Mouse (Mus musculus): ENCODE data around the gene Snx22.
A peak's percentile ranks its signal among the peaks of the same experiment; 100 is the strongest.

The Snx22 gene

DNA sequence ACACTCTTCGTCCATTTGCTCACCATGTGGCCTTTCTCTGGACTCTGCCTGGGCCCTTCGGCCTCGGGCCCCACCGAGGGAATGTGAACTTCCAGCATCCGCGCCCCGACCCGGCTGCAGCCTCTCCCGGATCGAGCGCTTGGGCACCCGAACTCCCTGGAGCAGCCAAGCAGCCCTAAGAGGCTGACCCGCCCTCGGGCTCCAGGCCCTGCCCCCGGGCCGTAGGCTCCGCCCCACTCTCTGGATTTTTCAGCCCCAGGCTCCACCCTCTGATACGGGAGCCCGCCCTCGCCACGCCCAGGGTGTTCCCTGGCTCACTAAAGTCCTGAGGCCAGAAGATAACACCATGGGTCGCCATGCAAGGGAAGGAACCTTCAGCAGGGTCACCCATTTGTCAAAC lies at the start of gene Snx22:
Snx22 (minus strand) TSS at position 137 of the 400 bp plus-strand sequence.
- peak; percentile 90 for DNase-seq (ENCODE audit: low spot score)

DNA sequence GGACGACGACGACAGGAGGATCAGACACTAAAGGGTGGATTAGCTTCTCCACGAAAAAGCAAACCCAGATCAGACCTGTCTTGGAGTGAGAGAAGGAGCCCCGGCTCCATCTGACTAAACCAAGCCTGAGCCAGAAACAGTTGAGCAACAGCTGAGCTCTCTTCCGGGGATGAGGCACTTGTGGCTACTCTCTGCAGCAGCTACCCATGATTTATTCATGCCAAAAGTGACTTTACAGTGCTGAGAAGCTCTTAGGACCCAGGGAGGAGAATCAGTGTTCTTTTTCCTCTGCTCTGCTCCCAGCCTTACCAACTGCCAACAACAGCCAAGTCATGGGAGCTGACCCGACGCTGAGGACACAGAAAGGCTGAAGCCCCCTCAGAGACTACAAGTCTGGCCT lies 47.4 kb upstream of the Snx22 start:
- no peak for DNase-seq (ENCODE audit: low spot score)

DNA sequence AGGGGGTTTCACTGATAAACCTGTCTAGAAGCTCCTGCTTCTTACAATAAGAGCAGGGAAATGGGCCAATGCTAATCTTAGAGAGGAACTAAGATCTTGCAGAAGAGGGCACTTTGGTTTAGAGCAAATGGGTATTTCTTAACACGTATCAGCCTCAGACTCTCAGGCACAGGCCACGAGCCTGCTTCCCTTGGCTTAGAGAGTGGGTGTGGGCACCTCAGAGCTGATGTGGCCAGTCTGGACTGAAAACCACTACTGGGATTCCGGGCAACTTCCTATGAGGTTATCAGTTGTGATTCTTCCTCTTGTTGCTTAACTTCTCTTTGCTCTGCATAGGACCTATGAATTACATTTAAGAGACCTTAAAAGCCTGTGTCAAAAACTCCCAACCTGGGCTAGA lies 44.8 kb upstream of the Snx22 start:
- peak; percentile 49 for DNase-seq (ENCODE audit: low spot score)

DNA sequence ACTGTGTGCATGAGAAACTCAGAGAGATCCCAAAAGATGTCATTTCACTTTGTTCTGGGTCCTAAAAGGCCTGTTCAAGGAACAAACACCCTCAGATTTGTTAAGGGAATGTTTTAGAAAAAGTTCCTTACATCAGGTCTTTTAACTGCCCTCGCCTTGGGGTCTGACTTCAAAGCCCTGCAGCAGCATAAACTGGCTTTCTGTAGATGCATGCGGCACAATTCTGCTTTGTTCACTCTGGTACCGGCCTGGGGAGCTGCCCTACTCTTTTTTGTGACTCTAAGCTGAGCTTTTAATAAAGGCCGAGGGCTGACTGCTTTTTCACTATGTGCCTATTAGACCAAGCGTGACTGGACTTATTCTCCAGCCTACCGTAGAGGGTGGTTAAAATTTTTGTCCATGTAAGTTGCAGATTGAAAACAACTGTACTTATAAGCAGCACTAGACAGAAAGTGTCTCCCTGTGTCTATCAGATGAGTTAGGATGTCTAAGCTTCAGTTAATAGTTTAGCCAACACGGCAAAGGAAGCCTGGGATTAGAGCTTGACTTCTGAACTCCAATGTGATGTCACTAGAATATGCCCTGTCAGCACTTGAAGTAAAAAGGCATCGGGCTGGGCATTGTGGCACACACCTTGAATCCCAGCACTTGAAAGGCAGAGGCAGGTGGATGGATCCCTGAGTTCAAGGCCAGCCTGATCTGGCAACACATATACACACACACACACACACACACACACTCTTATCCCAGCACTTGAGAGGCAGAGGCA lies 41.3 kb upstream of the Snx22 start:
- DNase-seq (ENCODE audit: low spot score): no peak

DNA sequence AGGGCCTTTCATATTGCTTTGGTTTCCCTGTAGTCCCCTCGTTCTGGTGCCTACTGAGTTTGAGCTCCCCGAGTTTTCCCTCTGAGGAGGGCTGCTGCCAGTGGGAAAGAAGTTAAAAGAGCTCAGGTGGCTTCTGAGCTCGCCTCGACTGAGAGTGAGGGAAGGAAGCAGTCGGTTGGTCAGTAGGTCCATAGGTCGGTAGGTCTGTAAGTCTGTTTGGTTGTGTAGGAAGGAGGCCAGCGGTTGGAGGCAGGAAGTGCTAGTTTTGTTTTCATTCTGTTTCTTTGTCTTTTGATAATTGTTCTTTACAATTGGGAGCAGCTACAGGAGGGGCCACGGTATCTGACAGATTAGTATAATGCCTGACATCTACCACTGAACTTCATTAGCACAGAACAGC lies 40.6 kb upstream of the Snx22 start:
- DNase-seq (ENCODE audit: low spot score): no peak

DNA sequence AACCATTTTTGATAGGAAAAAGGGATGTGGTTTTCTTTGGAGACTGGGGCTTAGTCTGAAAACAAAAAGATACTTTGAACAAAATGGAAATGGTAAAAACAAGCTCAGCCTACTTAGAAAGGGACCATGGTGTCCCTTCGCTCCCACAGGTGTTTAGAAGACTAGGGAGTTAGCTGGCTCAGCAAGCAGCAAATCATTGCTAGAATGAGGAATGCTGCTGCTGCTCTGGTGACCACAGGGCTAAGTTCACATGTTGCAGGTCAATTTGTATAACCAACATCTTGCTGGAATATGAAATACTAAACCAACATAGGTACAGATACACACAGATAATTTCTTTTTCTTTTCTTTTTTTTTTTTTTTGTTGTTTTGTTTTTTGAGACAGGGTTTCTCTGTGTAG lies 40.1 kb upstream of the Snx22 start:
- no peak for DNase-seq (ENCODE audit: low spot score)

DNA sequence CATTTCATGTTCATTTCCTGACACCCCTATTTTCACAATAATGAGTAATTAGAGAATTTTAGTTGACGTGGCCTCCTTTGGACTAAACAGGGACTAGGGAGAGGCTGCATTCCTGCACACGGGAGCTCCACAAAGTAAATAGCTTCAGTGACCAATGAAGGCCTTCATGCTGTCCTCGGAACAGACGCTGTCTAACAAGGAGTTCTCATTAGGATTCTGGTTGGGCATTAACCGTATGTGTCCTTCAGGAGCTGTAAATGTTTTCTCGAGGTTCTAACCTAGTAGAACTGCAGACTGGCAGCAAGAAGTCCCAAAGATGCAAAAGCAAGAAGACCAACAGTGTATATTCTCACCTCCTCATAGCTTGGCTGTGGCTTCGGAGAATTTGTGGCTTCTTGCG lies 35.6 kb upstream of the Snx22 start:
- no peak for DNase-seq (ENCODE audit: low spot score)

DNA sequence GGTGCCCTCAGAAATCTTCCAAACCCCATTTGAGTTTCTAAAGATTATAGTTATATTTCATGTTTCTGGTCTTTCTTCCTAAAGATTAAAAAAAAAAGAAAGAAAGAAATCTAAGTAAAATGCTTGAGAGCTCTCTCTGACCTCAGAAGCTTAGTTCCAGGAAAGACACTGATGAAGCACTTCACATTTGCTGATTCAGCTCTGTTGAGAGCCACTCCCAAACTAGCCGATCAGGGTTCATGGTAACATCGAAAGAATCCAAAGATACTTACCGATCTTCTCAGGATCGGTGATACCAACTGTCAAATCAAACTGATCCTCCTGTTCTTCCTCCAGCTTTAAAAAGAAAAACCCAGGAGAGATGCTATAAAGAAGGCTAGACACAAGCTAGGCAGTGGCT lies 35.1 kb upstream of the Snx22 start:
- DNase-seq (ENCODE audit: low spot score): no peak

DNA sequence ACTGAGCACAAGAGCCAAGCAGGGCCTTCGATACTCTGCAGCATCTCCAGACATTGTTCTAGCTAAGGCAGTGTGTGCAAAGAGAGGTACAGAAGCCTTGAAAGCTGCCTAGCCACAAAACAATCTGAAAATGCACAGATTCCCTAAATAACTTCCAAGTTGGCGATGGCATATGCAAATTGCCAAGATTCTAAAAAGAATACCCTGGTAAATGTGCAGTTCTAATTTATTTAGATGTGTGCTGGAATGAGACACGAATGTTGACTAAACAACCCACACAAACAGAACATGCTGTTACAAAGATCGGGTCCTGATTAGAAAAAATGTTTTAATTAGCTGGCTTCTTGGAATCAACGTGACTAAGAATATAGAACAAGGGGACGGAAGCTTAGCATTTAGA lies 33.1 kb upstream of the Snx22 start:
- no peak for DNase-seq (ENCODE audit: low spot score)

DNA sequence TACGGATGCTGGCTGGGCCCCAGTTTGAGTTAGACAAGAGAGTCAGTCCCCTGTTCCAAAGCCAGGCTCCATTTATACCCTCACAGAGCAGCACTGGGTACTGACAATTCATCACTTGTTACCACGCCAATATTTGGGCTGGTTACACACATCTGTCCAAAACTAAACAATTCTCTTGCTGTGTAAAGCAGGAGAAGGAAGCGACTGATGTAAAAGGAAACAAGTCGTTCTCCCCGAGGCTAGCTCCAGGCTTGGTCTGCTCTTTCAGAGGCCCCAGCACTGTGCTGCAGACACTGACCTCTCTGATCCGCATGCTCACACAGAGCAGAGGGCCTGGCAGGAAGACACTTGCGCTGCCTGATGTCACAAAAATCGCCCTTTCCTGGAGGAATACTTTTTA lies 32.1 kb upstream of the Snx22 start:
- no peak for DNase-seq (ENCODE audit: low spot score)

DNA sequence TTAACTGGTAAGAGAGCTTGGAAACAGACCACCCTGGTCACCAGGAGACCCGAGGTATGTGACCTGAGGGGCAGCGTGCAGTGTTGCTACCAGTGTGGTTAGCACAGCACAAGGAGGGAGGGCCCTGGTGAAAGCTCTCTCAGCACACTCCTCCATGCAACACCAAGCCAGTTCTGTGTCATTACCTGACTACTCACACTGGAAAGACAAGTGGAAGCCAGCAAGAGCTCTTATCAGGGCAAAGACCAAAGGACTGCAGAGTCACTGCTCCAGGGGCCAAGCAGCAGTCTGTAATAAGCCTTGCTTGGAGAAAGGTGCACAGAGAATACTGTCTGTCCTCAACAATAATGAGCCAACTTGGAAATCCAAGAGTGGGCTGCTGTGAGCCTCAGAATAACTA lies 23.1 kb upstream of the Snx22 start:
- peak; percentile 50 for DNase-seq (ENCODE audit: low spot score)

DNA sequence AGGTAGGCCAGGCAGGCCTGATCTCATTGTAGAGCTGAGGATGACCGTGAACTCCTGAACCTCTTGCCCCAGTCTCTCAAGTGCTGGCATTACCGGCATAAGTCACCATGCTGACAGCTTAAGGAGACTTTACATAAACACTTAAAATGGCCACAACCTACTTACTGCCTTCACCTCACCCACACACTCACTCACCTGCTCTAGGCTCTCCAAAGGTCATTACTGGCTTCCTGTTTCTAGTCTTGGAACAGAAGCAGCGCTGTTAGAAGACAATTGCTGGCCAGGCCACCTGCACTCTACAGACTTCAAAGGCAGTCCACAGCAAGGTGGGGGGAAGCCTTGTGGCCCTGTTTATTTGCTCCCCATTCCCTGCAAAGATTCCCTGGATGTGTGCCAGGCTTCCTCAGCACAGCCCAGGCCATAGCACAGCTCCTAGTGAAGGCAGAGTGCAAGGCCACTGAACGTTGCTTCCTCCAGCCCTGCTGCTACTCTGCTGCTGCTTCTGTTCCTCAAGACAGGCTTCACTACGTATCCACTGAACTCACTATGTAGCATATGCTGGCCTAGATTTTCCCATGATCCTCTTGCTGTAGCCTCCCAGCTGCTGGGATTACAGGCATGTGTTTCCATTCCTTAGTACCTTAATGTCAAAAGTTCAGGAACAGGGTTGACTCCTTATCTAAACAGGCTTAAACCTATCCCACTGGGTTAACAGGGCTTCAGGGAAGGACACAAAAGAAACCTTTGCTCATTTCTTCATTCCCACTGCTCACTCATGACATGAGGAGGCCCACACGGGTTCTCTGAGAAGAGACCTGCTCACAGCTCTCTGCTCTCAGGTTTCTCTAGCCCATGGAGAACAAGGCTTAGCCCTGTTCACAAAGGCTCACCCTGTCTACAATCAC lies 22.1 kb upstream of the Snx22 start:
- peak; percentile 74 for DNase-seq (ENCODE audit: low spot score)

DNA sequence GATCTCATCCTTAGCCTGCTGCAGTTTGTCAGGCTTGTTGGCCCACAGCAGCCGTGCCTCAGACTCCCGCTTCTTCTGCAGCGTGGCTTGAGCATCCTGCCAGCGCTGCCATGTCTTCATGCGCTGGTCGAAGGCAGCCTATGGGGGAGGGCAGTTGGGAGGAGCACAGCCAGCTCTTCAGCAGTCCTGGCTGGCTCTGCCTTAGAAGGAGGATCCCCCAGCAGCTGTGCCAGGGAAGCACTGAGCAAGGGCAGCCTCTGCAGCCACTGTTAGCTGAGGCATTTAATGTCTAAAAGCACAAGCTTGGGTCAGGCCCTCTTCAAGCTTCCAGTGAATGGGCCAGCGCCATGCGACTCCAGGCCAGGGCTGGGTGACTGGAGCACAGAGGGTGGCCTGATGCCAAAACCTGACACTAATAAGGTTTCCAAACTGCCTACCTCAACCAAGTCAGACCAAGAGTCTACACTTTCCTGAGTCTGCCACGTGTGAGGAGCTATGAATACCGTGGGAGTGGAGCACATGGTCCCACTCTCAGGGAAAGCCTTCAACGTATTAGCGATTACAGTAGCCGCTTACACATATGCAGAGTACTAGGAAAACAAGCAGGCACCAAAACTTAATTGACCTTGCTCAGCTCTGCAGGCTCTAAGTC lies 21.2 kb upstream of the Snx22 start:
- DNase-seq (ENCODE audit: low spot score): no peak

DNA sequence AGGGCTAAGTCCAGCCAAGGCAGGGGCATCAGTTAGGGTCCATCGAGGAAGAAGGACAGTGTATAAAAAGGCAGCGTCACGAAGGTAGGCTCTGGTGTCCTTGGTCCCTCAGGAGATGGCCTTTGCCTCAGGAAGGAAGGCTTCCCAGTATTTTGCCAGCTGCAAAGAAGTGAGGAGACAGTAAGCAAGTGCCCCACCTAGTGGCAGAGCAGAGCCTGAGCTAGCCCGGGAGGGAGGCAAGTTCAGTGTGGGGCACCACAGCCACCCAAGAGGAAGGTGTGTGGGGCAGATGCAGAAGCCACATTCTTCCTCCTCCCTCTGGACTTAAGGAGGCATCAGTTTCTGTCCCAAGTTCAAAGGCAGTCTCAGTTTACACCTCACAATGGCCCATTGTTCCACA lies 18.9 kb upstream of the Snx22 start:
- peak; percentile 65 for DNase-seq (ENCODE audit: low spot score)

DNA sequence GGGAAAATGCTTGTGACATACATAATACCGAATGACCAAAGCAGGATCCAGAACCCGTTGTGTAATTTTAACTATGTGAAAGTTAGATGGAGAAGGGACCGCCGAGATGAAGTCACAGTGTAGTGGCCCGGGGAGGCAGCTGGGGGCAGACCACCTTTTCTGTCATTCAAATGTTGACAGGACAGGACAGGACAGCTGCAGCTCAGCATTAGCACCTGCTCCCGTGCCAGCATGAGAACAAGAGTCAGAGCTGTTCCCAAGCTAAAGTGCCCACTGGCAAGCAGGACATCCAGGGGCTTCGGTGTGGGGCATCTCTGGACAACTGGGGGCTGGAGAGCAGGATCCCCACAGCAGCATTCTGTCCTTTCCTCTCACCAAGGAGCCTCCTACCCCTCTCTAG lies 17.5 kb upstream of the Snx22 start:
- no peak for DNase-seq (ENCODE audit: low spot score)

DNA sequence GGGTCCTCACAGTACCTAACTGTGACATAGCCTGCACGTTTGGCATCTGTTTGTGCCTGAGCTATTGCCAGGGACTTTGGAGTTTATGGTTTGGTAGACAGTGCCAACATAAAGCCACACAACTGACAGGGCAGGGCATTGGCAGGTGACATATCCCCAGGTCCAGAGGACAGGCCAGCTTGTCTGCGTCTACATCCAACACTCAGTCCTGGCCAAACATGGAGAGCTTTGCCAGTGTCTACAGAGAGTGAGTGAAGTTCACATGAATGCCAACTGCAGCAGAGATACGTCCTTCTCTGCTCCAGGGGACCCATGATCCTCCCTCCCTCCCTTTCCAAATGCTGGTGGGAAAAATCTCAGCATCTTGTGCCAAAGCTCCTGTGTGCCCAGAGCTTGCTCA lies 14.7 kb upstream of the Snx22 start:
- DNase-seq (ENCODE audit: low spot score): no peak

DNA sequence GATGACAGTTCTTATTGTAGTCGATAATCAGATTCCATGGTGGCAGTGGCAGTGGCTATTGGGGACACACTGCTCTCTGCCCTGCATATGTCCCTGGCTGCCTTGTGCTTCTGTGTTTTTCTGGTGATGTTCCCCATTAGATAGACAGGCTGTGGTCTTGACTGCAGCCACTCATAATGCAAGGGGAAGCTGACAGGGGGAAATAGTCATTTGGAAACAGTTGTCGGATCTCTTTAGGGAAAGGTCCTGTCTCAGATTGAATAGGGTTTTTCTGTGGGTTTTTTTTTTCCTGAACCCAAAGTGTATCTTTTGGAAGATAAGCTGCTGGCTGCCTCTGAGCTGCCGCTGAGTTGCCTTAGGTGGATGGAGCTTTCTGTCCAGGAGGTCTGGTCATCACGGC lies 12.5 kb upstream of the Snx22 start:
- DNase-seq (ENCODE audit: low spot score): no peak

DNA sequence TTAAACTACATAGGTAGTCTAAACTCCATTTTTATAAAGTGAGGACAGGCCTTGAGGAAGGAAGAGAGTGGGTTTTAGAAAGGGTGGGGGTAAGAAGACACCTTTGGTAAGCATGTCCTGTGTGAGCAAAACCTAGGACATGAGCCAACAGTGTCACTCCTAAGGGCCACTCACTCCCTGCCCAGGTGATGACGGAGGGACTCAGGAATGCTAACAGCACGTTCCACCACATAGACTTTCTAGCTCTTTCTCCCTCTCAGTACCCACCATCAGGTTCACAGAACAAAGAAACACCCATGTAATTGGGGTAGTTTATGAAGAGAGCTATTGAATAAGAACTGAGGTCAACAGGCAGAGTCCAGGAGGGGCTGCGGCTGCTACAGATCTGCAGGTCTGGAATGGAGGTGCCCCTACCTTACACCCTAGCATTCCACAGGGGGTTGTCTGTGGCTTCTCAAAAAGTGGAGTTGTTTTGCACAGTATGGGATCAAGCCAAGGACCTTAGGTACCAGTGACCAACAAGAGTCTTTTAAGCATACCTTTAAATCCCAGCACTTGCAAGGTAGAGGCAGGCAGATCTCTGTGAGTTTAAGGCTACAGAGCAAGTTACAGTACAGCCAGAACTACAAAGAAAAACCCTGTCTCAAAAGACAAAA lies 11.4 kb upstream of the Snx22 start:
- DNase-seq (ENCODE audit: low spot score): peak; percentile 75

DNA sequence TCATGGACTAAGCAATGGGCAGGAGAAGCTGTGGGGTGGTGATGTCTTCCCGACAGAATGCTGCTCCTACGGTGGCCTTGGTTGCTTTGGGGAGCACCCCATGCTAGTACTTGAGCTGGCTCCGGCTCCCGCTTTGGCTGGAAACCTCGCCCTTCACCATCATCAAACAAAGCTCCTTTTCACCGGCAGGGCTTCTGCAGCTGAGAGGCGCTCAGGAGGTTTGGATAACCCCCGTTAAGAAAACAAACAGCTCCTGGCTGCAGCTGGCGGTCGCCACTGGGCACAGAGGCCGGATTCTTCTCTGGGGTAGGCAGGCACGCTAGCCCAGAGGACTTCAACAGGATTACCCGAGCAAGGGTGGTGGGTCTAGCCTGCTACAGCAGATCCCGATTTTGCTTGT lies 9.0 kb upstream of the Snx22 start:
- no peak for DNase-seq (ENCODE audit: low spot score)

DNA sequence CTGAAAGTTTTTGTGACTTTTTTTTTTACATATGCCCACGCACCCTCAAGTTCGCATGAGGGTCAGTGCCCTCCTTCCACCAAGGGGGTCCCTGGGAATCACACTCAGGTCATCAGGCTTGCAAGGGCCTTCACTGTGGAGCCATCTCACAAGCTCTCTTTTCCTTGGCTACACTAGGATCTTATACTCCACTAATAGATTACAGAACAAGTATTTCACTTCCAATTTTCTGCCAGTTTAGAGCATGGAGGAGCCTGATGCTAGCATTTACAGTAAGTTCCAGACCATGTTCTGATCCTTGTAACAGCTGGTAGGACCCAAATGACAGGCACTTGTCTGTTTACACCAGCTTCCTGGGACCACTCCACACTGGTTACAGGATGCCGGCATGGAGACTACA lies 8.6 kb upstream of the Snx22 start:
- DNase-seq (ENCODE audit: low spot score): no peak

DNA sequence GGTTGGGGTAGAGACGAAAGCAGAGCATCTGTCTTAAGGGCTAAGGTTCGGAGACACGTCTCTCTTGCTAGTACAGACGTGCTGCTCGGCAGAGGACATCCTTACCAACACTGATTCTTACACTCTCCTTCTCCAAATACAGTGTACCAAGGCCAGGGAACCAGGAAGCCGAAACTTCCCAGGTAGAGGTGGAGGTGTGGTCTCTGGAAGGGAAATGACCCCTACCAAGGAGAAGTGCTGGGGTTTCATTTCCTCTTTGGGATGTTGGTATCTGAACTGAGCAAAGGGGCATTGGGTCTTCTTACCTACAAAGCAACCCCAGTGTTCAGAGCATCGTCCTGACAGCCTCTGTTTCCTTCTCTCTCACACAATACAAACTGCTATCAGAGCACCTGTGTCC lies 3.2 kb upstream of the Snx22 start:
- no peak for DNase-seq (ENCODE audit: low spot score)

DNA sequence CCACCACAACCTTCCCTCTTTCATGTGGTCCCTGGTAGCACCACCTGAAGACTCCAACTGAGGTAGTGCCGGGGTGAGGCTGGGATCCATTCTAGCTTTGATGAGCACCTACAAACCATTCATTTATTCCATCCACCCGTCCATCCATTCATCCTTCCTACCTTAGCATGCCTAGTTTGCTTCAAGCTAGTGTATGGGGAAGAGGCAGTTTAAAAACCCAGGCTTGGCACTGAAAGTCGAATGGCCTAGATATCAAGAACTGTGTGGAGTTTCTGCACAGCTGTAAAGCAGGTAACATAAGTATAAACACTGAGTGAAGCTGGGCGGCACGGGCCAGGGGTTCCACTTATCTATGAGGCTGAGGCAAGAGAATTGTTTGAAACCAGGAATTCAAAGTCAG lies 632 bp upstream of the Snx22 start:
- no peak for DNase-seq (ENCODE audit: low spot score)
